9 mouse cellular contexts compared by ENCODE assay signal in the genomic region with DNA sequence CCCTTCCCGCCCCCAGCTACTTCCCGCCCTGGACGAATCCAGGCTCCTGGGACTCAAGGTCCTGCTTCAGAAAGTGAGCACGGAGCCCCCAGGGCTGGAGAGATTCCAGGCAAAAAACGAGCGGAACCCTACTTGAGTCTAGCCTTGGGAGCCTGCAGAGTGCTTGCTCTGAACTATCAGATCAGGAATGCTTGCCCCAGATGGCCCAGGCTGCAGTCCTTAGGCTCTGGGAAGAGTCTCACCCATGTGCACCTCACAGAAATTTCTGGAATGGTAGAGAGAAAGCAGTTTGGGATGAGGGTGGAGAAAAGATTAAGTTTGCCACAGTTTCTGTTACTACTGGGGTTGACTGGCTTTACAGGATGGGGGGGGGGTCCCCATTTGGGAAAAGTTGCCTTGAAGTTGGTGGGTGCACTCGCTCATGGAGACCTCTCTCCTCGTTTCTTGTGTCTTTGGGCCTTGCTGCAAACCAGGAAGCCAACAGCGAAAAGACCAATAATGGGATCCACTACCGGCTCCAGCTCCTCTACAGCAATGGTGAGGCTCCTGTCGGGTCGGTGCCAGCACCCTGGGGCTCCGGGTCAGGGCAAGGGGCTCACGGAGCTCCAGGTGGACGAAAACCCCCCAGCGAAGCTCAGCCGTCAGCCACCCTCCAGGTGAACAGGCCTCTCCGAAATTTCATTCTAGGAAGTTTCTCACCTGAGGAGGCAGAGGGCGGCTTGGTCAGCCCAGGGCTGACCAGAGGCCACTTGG. TPM values are rescaled to one million over a fixed set of nuclear protein-coding genes. Genes with fewer than 3 reads are reported as not detected.
DNase-seq lines count a peak whose midpoint lies in the region; ATAC-seq lines count a peak whose summit lies in the region.
"Had no signal": no experiment of that assay in that cellular context is flagged by ENCODE, and none has a peak within 500 bp of the region (broad histone marks: within the 10 kb centered on the region; RNA-seq: fewer than 3 reads in every experiment).

No protein-coding gene starts in this region.

- H3K4me3 ChIP-seq in heart, embryonic 15.5 days: peak overlapping the region; percentile 72
- peak overlapping the region; percentile 63 for H3K4me3 ChIP-seq in midbrain, embryonic 12.5 days

- H3K36me3 ChIP-seq in heart, embryonic 15.5 days: 0 out of 2 replicates have a peak, but pooled peaks cover 5% of the 10 kb centered on the region
- no peaks in the 10 kb centered on the region for H3K36me3 ChIP-seq in midbrain, embryonic 12.5 days

- peak overlapping the region; percentile 91 for H3K4me2 ChIP-seq in heart, embryonic 15.5 days
- peak overlapping the region; percentile 86 for H3K4me2 ChIP-seq in midbrain, embryonic 12.5 days (replicated peaks)

- ATAC-seq in heart, embryonic 15.5 days (replicated peaks; ENCODE audit: insufficient number of reproducible peaks, insufficient read depth, low FRiP score, low read depth): no peak
- ATAC-seq in midbrain, embryonic 12.5 days (ENCODE audit: low FRiP score, low read depth): no peak

- peaks cover 31% of the 10 kb centered on the region for H3K4me1 ChIP-seq in heart, embryonic 15.5 days (replicated peaks)
- H3K4me1 ChIP-seq in midbrain, embryonic 12.5 days: peaks cover 29% of the 10 kb centered on the region; the same call in 1 of the 2 replicates

- 48% methylated on average over 18 of the region's 19 CpGs for WGBS in heart, embryonic 15.5 days
- 13% methylated on average over 18 of the region's 19 CpGs for WGBS in midbrain, embryonic 12.5 days

- peaks cover 39% of the 10 kb centered on the region for H3K27me3 ChIP-seq in heart, embryonic 15.5 days
- peaks cover 40% of the 10 kb centered on the region for H3K27me3 ChIP-seq in midbrain, embryonic 12.5 days

- no peaks in the 10 kb centered on the region for H3K9me3 ChIP-seq in heart, embryonic 15.5 days (replicated peaks)
- H3K9me3 ChIP-seq in midbrain, embryonic 12.5 days: no peaks in the 10 kb centered on the region

- peak; percentile 92 for DNase-seq in heart, adult 11 months
- DNase-seq in heart, adult 18-20 months: no peak
- DNase-seq in cerebellum, postnatal 25 days: peak; percentile 45
- no peak for DNase-seq in left cerebral cortex, adult 11 months (ENCODE audit: low spot score)
- no peak for DNase-seq in urinary bladder, adult 18-20 months (ENCODE audit: low spot score in 2 of 2)
- DNase-seq in right cerebral cortex, postnatal 36 days (ENCODE audit: low spot score in 2 of 2): no peak

- H3K9ac ChIP-seq in heart, embryonic 15.5 days: peak overlapping the region; percentile 60; the same call in 1 of the 2 replicates
- peak overlapping the region; percentile 83 for H3K9ac ChIP-seq in midbrain, embryonic 12.5 days (replicated peaks)
- H3K9ac ChIP-seq: liver, embryonic 14.5 days had no signal

- no peak overlapping the region for H3K27ac ChIP-seq in heart, embryonic 15.5 days
- peak overlapping the region; percentile 69 for H3K27ac ChIP-seq in midbrain, embryonic 12.5 days (replicated peaks)
- H3K27ac ChIP-seq: liver, embryonic 14.5 days had no signal

RNA-seq across cellular contexts. Expression of gene Ebf1, which starts 3.8 kb away (rescaled TPM):
- total RNA-seq in heart, adult 18-20 months (2021): 10 to 100 TPM in 1 of 2 experiments, 1 to 10 TPM in 1; 9.9 to 12.9 TPM
- polyA plus RNA-seq in heart, embryonic 15.5 days (2015; fragmentation: Nextera tagmentation; extraction: Ambion mirVana): 16.6 and 16.8 TPM in 2 replicates
- 89.4 and 89.6 TPM in 2 replicates for polyA plus RNA-seq in midbrain, embryonic 12.5 days (2016; fragmentation: Nextera tagmentation; extraction: Ambion mirVana)

Comparison
In these comparisons a context has a peak if more than half of its experiments do, and no peak if none do; other contexts are left out.
1. DNase-seq: peak in heart, adult 11 months (single experiment) and cerebellum, postnatal 25 days (2 of 2); none in heart, adult 18-20 months (0 of 2), left cerebral cortex, adult 11 months (single experiment), urinary bladder, adult 18-20 months (0 of 2) and right cerebral cortex, postnatal 36 days (0 of 2).